Mouse (Mus musculus) thymus, adult 2 months (tissue): ENCODE data around the gene Rhebl1. TPM values are rescaled to one million over a fixed set of nuclear protein-coding genes. Genes with fewer than 3 reads are reported as not detected.

Experiments
- DNase-seq: peaks from one replicate; pipeline ENCODE4 v3.0.0; 2021
- H3K27ac ChIP-seq: fragments of 200-500 bp; 2 replicates; pipeline ENCODE4 v1.5.1; 2012; ENCODE audit warnings: low read length, control low read depth; ENCODE audit not compliant: control insufficient read depth, insufficient read depth
- H3K27me3 ChIP-seq: fragments of 200-500 bp; 2 replicates; pipeline ENCODE4 v1.6.1; 2012; ENCODE audit warnings: mild to moderate bottlenecking, low read length, moderate library complexity, mixed read lengths; ENCODE audit not compliant: control insufficient read depth, insufficient read depth
- H3K36me3 ChIP-seq: fragments of 200-500 bp; 2 replicates; pipeline ENCODE4 v1.6.1; 2012; ENCODE audit warnings: mild to moderate bottlenecking, low read length, moderate library complexity; ENCODE audit not compliant: control insufficient read depth, insufficient read depth
- H3K4me1 ChIP-seq: fragments of 200-500 bp; replicated peaks from 2 replicates; pipeline ENCODE4 v1.6.1; 2012; ENCODE audit warnings: low read length; ENCODE audit not compliant: control insufficient read depth, insufficient read depth
- H3K4me3 ChIP-seq: fragments of 200-500 bp; 2 replicates; pipeline ENCODE4 v1.5.1; 2012; ENCODE audit warnings: mild to moderate bottlenecking, low read length, control low read depth, moderate library complexity; ENCODE audit not compliant: control insufficient read depth, insufficient read depth
- CTCF ChIP-seq: fragments of 200-500 bp; IDR thresholded peaks from 2 replicates; pipeline ENCODE4 v1.5.1; 2012; ENCODE audit warnings: mild to moderate bottlenecking, control low read depth, low read length, moderate library complexity, borderline replicate concordance; ENCODE audit not compliant: control insufficient read depth, poor library complexity, insufficient read depth; ENCODE audit errors: extremely low read depth
- POLR2A ChIP-seq: fragments of 200-500 bp; IDR thresholded peaks from 2 replicates; pipeline ENCODE4 v1.6.1; 2012; ENCODE audit warnings: mild to moderate bottlenecking, low read length, control low read depth, moderate library complexity; ENCODE audit not compliant: control insufficient read depth, poor library complexity, insufficient read depth; ENCODE audit errors: extremely low read depth
- WGBS: fragments of 180-500 bp; shearing (Covaris S2); methylation state at CpG from one replicate; pipeline ENCODE4 v1.1.7; 2018; 5-methylcytosine and 5-hydroxymethylcytosine counted together
- polyA plus RNA-seq: library from polyadenylated mRNA; depleted of rRNA; stranded (reverse); fragments of >200 nt; gene quantifications from 2 replicates; pipeline ENCODE4 v1.2.3, GENCODE M21; 2012

Rhebl1 gene
- polyA plus RNA-seq, 1 experiment: 9.8 TPM

- no peak for DNase-seq
Observed at GRCm38 (mm10) chr15:98868346-98869063, 25.8 kb downstream of the Rhebl1 start.

GRCm38 (mm10) chr15:98867321-98867720, 27.0 kb downstream of the Rhebl1 start:
- Histone ChIP-seq H3K36me3 (peaks cover 38% of the 10 kb centered on the region), H3K27ac (no peak overlapping the region), H3K27me3 (no peaks in the 10 kb centered on the region), H3K4me3 (no peak overlapping the region), H3K4me1 (peaks cover 25% of the 10 kb centered on the region)
- no peak for TF ChIP-seq CTCF
- TF ChIP-seq POLR2A: no peak
- WGBS: 7% methylated on average over 6 of the region's 6 CpGs
- DNase-seq: peak; percentile 67

More at GRCm38 (mm10) chr15:98868346-98869063, 25.8 kb downstream of the Rhebl1 start:
- WGBS: 60% methylated on average over 11 of the region's 11 CpGs
- TF ChIP-seq POLR2A: no peak
- no peak for TF ChIP-seq CTCF
- Histone ChIP-seq H3K4me3 (no peak overlapping the region), H3K27me3 (no peaks in the 10 kb centered on the region), H3K4me1 (peaks cover 27% of the 10 kb centered on the region), H3K27ac (no peak overlapping the region), H3K36me3 (peaks cover 26% of the 10 kb centered on the region)

GRCm38 (mm10) chr15:98866501-98866900, 27.8 kb downstream of the Rhebl1 start:
- WGBS: 97% methylated on average over 5 of the region's 5 CpGs
- Histone ChIP-seq H3K36me3 (peaks cover 46% of the 10 kb centered on the region), H3K27me3 (no peaks in the 10 kb centered on the region), H3K4me1 (peaks cover 24% of the 10 kb centered on the region), H3K27ac (no peak overlapping the region), H3K4me3 (no peak overlapping the region)
- TF ChIP-seq POLR2A (no peak), CTCF (no peak)
- DNase-seq: no peak

GRCm38 (mm10) chr15:98865771-98866170, 28.6 kb downstream of the Rhebl1 start:
- peaks cover 53% of the 10 kb centered on the region for H3K36me3 ChIP-seq
- no peak overlapping the region for H3K4me3 ChIP-seq
- no peaks in the 10 kb centered on the region for H3K27me3 ChIP-seq
- H3K27ac ChIP-seq: no peak overlapping the region
- TF ChIP-seq POLR2A (no peak), CTCF (no peak)
- 98% methylated on average over 8 of the region's 8 CpGs for WGBS
- H3K4me1 ChIP-seq: peaks cover 24% of the 10 kb centered on the region
- no peak for DNase-seq

- H3K4me1 ChIP-seq: peaks cover 21% of the 10 kb centered on the region
- peaks cover 61% of the 10 kb centered on the region for H3K36me3 ChIP-seq
Observed at GRCm38 (mm10) chr15:98864951-98865350, 29.4 kb downstream of the Rhebl1 start.

GRCm38 (mm10) chr15:98863451-98863958, 30.8 kb downstream of the Rhebl1 start:
- no peak overlapping the region for H3K27ac ChIP-seq
- peaks cover 75% of the 10 kb centered on the region for H3K36me3 ChIP-seq
- H3K4me3 ChIP-seq: no peak overlapping the region
- TF ChIP-seq CTCF: no peak
- DNase-seq: no peak
- WGBS: 96% methylated on average over 12 of the region's 12 CpGs
- peaks cover 8% of the 10 kb centered on the region for H3K4me1 ChIP-seq
- H3K27me3 ChIP-seq: no peaks in the 10 kb centered on the region

More at GRCm38 (mm10) chr15:98864951-98865350, 29.4 kb downstream of the Rhebl1 start:
- TF ChIP-seq POLR2A (no peak), CTCF (no peak)
- Histone ChIP-seq H3K4me3 (no peak overlapping the region), H3K27me3 (no peaks in the 10 kb centered on the region), H3K27ac (no peak overlapping the region)
- WGBS: 97% methylated on average over 6 of the region's 6 CpGs
- DNase-seq: no peak
